Mouse (Mus musculus): Measurements from ENCODE around the gene Lat2.
"Not testable (repeated sequence)": the region's sequence is repeated elsewhere in the genome, so short reads cannot be mapped to it uniquely, and the experiment has no call there.

Lat2 gene

DNA sequence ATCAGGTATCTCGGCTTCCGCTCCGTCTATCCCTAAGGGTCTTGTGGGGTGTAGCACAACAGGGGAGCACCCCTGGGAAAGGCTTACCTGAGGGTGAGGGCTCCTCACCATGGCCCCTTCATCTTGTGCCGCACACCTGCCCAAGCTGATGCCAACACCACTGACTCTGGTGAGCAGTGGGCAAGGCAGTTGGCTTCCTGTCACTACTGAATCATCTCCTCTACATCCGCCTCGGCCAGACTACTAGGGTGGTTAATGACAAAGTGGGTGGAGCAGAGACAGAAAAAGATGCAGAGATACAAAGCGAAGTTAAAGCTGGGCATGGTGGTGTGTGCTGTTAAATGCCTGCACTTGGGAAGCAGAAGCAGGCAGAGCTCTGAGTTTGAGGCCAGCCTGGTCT lies at the start of gene Lat2:
Gene Lat2 (minus strand): TSS at position 224 of the 400 bp plus-strand sequence.
- peak; percentile 49 to 53 for DNase-seq (ENCODE audit: low spot score in 2 of 2)

DNA sequence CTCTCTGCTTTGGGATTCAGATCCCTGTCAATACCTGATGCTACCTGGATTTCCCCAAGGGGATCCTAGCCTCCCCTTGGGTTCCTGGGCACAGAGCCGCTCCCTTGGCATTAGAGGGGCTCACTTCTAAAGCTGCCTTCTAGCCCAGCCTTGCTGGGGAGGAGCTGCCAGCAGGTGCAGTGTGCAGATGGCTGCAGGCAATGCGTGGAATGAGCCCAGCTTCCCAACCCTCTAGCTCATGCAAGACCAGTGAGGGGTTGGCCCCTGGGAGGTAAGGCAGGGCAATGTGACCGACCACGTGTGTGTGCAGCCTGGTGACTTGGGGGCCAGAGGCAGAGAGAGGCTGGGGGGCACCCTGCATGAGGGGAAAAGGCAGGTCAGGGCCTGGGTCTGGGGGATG lies 41.9 kb upstream of the Lat2 start:
- DNase-seq (ENCODE audit: low spot score in 2 of 2) = no peak

DNA sequence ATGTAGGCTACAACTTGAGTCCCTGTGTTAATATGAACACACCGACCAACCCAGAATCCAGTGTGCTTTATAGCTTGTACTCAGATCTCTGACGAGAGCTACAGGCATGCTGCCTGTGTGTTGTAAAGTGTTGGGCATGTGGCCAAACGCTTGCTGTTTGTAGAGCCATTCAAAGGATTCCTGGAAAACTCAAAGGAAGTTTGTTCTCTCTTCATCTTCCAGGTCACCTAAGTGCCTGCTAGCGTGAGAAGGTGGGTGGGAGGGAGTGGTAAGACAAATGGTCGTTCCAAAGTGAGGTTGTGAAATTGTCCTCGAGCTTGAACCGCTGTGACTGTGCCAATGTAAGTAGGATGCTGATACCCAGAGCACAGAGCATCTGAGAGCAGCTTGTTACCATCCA lies 37.2 kb upstream of the Lat2 start:
- DNase-seq (ENCODE audit: low spot score in 2 of 2) = peak in 1 of 2 experiments; percentile 42

- peak; percentile 24 to 32 for DNase-seq (ENCODE audit: low spot score in 2 of 2)
Measured at GRCm38 (mm10) chr5:134650926-134651325, 36.1 kb upstream of the Lat2 start.

DNA sequence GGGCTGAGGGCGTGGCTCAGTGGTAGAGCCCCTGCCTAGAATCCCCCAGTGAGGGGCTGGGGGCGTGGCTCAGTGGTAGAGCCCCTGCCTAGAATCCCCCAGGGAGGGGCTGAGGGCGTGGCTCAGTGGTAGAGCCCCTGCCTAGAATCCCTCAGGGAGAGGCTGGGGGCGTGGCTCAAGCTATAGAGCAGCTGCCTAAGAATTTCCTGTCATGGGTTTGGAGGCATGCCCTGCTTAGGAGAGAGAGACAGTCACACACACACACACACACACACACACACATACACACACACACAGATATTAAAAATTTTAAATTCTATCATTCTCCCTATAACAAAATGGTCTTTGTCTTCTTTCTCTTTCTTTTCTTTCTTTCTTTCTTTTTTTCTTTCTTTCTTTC lies 34.2 kb upstream of the Lat2 start:
- not testable (repeated sequence) for DNase-seq (ENCODE audit: low spot score in 2 of 2)

- no peak for DNase-seq (ENCODE audit: low spot score in 2 of 2)
Measured at GRCm38 (mm10) chr5:134647394-134647793, 32.6 kb upstream of the Lat2 start.

DNA sequence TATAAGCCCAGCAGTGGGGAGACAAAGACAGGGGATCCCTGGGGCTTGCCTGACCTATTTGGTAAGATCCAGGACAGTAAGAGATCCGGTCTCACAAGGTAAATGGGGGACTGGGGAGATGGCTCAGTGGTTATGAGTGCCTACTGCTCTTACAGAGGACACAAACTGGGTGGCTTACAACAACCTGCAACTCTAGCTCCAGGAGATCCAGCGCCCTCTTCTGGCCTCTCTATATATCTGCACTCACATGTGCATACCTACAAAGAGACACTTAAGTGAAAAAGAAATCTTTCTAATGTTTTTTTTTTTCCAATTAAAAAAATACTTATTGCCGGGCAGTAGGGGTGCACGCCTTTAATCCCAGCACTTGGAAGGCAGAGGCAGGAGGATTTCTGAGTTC lies 31.6 kb upstream of the Lat2 start:
- no peak for DNase-seq (ENCODE audit: low spot score in 2 of 2)

DNA sequence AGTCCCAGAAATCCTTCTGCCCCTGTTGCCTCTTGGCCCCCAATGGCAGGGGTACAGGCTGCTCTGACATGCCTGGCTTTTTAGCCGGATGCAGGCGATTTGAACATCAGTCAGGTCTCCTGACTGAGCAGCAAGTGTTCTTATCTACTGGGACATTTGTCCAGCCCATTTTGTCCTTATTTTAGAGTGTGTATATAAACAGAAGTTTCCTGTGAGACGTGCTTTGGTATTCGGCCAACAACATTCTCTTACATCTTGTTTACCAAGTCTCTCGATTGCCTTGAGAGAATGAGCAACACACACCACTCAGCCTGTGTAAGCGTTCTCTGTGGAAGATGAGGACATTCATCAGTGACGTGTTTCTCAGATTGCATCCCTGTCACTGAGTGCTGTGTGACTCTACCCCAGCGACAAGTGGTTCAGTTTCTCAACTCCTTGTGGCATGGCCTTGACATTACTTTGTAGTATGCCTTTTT lies 29.9 kb upstream of the Lat2 start:
- no peak for DNase-seq (ENCODE audit: low spot score in 2 of 2)

DNA sequence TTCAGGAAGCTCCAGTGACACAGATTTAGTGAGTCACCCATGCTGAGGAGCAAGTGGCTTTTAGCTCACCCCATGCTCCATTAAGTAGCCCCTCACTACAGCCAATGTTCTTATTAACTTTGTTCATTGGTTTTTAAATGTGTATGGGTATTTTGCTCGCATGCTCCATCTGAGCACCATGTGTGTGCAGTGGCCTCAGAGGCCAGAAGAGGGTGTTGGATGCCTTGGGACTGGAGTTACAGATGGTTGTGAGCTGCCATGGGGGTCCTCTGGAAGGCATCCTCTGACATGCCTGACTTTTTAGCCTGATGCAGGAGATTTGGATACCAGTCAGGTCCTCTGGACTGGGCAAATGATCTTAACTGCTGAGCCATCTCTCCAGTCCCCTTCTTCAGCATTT lies 29.3 kb upstream of the Lat2 start:
- no peak for DNase-seq (ENCODE audit: low spot score in 2 of 2)

- no peak for DNase-seq (ENCODE audit: low spot score in 2 of 2)
Measured at GRCm38 (mm10) chr5:134640371-134640770, 25.5 kb upstream of the Lat2 start.

- peak; percentile 94 to 96 for DNase-seq (ENCODE audit: low spot score in 2 of 2)
Measured at GRCm38 (mm10) chr5:134639269-134639682, 24.5 kb upstream of the Lat2 start, which contains the start of gene Eif4h. Gene Eif4h, minus strand, starts transcription at chr5:134639490.

DNA sequence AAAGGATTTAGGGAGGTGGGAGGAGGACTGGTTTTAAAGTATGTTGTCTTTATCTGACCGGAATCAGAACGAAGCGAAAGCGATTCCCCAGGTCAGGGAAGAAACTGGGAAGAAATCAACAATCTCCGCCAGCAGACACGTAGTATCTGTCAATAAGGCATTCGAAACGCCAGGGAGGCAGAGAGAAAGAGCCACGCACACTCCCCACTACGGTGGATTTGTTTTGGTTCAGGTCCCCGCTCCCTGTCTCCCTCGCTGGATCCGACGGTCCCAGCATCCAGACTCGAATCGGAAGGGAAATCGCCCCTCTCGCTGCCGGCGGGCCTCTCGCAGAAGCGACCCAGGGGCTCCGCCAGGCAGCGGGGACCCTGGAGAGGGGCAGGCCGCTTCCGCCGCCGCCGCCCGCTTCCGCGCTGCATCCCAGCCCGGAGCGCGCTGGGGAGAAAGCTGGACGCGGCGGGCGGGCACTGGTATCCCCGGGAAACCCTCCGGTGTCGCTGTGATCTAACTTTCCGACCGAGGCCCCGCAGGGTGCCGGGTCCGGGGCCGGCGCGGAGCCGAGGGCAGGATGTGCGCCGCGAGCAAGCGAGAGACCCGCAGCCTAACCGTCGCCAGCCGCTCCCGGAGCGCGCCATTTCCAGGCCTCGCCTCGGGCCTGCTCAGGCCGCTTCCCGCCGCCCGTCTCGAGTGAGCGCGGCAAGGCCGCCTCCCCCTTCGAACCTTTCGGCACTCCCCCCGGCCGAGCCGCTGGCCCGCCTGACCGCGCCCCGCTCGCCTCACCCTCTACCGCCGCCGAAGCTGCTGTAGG lies 23.8 kb upstream of the Lat2 start:
- DNase-seq (ENCODE audit: low spot score in 2 of 2) = no peak

GRCm38 (mm10) chr5:134637820-134638367 lies 23.1 kb upstream of the Lat2 start:
- no peak for DNase-seq (ENCODE audit: low spot score in 2 of 2)

- DNase-seq (ENCODE audit: low spot score in 2 of 2) = no peak
Measured at GRCm38 (mm10) chr5:134632841-134633240, 18.0 kb upstream of the Lat2 start.

DNA sequence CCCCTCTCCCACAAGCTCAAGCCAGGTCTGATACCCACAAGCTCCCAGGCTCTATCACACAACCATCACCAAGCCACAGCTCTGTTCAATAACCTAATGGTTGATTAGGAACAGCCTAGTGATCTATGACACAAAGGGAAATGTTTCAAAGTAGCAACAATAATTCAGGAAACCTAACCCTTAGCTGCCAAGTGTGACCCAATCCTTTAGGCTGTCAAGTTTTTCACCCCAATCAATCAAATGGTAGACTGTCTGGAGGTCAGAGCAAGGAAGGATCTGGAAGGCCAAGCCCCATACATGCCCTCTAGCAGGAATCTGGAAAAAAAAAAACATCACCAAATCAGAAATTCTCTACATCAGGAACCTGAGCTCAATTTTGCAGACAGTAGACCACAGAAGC lies 16.0 kb upstream of the Lat2 start:
- no peak for DNase-seq (ENCODE audit: low spot score in 2 of 2)

- DNase-seq (ENCODE audit: low spot score in 2 of 2) = no peak
Measured at GRCm38 (mm10) chr5:134629508-134629907, 14.7 kb upstream of the Lat2 start.

DNA sequence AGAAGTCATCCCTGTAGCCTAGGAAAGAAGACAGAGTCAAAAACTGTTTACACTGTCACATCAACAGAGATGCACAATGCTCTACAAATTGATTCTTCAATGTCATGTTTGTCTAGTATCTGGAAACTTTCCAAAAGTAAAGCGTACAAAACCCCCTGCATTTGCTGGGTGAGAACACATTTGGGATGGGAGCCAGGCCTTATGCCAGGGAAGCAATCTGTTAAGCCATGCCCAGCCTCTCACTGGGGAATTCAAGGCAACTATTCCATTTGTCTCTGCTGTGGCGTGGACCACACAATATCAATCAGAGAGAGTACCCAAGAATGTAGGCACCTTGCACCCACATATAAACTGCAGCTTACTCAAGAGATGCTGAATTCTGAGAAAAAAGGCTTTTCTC lies 7.2 kb upstream of the Lat2 start:
- DNase-seq (ENCODE audit: low spot score in 2 of 2) = peak in 1 of 2 experiments; percentile 41

DNA sequence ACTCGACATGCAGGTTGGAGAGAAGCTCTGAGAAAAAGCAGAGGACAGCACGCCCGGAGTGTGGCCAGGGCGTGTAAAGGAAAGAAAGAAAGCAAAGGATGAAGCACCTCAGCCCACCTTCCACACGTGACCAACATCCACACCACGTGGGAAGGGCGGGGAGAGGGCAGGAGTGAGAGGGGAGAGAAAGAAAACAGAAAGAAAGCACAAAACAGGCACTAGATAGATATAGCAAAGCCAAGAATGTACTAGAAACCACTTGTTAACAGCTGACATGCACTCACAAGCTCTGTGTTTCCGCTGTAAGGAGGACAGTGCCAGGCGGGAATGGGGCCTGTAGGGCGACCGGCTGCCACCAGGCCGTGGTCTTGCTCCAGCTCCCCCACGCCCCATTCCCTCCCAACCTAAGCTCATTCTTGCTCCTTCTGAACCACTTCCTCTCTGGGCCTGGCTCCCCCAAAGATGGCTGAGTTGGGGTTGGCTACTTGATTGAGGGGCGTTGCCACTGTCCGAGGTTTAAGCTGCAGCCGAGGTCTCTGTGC lies 6.3 kb upstream of the Lat2 start:
- DNase-seq (ENCODE audit: low spot score in 2 of 2) = no peak

DNA sequence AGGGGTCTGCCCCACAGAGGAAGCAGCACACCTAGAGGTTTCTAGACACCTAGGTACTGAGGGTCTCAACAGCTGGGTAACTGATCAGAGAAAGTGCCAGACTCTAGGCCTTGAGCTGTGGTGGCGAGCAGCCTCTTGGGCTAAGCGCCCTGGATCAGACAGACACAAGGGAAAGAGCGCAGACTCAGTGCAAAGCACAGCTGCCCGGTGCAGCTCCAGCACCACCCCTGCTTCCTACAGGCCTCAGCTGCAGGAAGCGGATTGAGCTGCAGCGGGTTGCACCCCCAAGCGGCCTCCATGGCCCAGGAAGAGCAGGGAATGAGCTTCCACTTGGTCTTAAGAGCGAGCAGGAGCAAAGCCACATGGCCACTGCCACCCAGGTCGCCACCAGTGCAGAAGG lies 5.6 kb upstream of the Lat2 start:
- DNase-seq (ENCODE audit: low spot score in 2 of 2) = no peak

DNA sequence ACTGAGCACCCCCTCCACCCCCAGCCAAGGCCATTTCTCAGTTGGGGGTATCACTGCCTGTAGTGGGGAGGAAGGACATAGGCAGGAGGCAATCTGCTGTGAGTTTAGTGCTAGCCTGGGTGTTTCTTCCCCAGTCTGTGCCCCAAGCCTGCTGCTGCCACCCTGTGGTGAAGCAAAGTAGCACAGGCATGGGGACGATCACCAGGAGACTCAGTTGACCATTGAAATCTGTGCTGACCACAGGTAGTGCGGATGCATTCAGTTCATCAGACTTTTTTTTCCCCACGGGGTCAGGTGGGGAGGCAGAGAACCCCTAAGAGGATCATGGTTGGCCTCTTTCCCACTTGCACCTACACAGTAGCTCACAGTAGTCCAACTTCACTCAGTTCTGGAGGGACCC lies 2.2 kb upstream of the Lat2 start:
- peak; percentile 68 to 74 for DNase-seq (ENCODE audit: low spot score in 2 of 2)

GRCm38 (mm10) chr5:134615780-134616179 lies 955 bp upstream of the Lat2 start:
- DNase-seq (ENCODE audit: low spot score in 2 of 2) = no peak

DNA sequence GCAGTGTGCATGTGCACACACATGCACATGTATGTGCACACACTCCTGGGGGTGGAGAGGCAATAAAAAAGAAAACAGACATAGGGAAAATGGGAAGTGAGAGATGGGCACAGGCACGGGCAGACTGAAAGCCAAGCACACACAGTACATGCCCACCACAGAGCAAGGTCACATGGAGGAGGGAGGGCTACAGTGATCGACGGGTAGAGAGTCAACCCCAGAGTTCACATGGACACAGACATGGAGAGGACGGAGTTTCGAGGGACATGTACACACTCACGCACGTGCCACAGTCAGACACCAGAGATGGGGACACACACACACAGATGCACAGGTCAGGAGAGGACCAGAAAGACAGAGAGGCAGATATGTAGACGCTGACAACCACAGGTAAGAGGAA lies 555 bp upstream of the Lat2 start:
- no peak for DNase-seq (ENCODE audit: low spot score in 2 of 2)

DNA sequence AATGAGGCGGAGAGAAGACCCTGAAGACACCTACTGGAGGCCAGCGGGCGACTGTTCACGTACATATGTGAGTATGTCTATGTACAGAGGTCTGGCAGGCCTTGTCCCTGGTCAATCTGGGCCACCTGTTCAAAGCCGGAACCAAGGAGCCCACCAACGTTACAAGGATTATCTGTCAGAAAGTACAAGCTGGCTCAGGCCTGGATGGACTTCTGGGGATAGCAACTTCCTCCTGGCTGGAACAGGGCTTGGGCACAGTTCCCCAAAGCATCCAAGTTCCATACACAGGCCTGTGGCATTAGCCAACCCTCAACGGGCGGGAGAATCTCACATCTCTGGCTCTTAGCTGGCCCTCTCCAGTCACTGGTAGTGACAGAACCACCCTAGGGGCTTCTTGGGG lies 529 bp downstream of the Lat2 start:
- no peak for DNase-seq (ENCODE audit: low spot score in 2 of 2)

Measured in right cerebral cortex, adult 2 months (tissue).